Mouse (Mus musculus) megakaryocyte, embryonic 14.5 days (primary cell): ENCODE measurements at regions not wholly inside any gene's neighbourhood (a gene's known extent, or its start where the extent isn't known, plus 50 kb on each side); places are given as distances from the start of the nearest gene placed in this dataset.

Experiments used
- FLI1 ChIP-seq: IDR thresholded peaks from 2 replicates; pipeline ENCODE4 v1.6.1; 2012; ENCODE audit warnings: low read length, inconsistent platforms, mixed read lengths
- GATA1 ChIP-seq: IDR thresholded peaks from 3 replicates; pipeline ENCODE4 v1.6.1; 2012; ENCODE audit warnings: mixed read lengths, low read length, inconsistent platforms, borderline replicate concordance

GRCm38 (mm10) chr13:115425610-115426562 lies 324.1 kb upstream of the Itga1 start:
- TF ChIP-seq FLI1 (no peak), GATA1 (no peak)
